Mouse (Mus musculus) lung, postnatal 0 days (tissue): Measurements from ENCODE around the gene Defa2. TPM values are rescaled to one million over a fixed set of nuclear protein-coding genes. Genes with fewer than 3 reads are reported as not detected.
"Not testable (repeated sequence)": the region's sequence is repeated elsewhere in the genome, so short reads cannot be mapped to it uniquely, and the experiment has no call there.

Experiments used
- ATAC-seq: fragments of 200-750 bp; cut with Nextera tagmentation; 2 replicates; pipeline ENCODE4 v1.8.0; 2017; ENCODE audit warnings: moderate library complexity
- DNase-seq: peaks from one replicate; pipeline ENCODE4 v3.0.0-alpha.2; 2016; ENCODE audit warnings: low spot score
- H3K27ac ChIP-seq: fragments of 300-500 bp; sonication (generic); 2 replicates; pipeline ENCODE4 v1.5.1; 2014; ENCODE audit warnings: antibody characterized with exemption, mild to moderate bottlenecking, low read length, mixed read lengths
- H3K27me3 ChIP-seq: fragments of 300-500 bp; sonication (generic); replicated peaks from 2 replicates; pipeline ENCODE4 v1.6.1; 2014; ENCODE audit warnings: low read length, mixed read lengths; ENCODE audit not compliant: insufficient read depth
- H3K36me3 ChIP-seq: fragments of 300-500 bp; sonication (generic); 2 replicates; pipeline ENCODE4 v1.6.1; 2014; ENCODE audit warnings: low read length, mixed read lengths; ENCODE audit not compliant: insufficient read depth
- H3K4me1 ChIP-seq: fragments of 300-500 bp; sonication (generic); 2 replicates; pipeline ENCODE4 v1.6.1; 2014; ENCODE audit warnings: antibody characterized with exemption, low read depth, low read length, mixed read lengths; ENCODE audit not compliant: insufficient read depth
- H3K4me2 ChIP-seq: fragments of 300-500 bp; sonication (generic); replicated peaks from 2 replicates; pipeline ENCODE4 v1.6.1; 2014; ENCODE audit warnings: low read depth, mild to moderate bottlenecking, low read length, moderate library complexity, mixed read lengths
- H3K4me3 ChIP-seq: fragments of 300-500 bp; sonication (generic); 2 replicates; pipeline ENCODE4 v1.5.1; 2014; ENCODE audit warnings: low read depth, low read length
- H3K9ac ChIP-seq: fragments of 300-500 bp; sonication (generic); replicated peaks from 2 replicates; pipeline ENCODE4 v1.6.1; 2014; ENCODE audit warnings: low read depth, mild to moderate bottlenecking
- H3K9me3 ChIP-seq: fragments of 300-500 bp; sonication (generic); 2 replicates; pipeline ENCODE4 v1.6.1; 2016; ENCODE audit warnings: low read length, mixed read lengths
- WGBS: fragments of 180-500 bp; shearing (Covaris S2); extraction: QIAGEN DNeasy Blood & Tissue Kit; methylation state at CpG from one replicate; pipeline ENCODE4 v1.1.7; 2014; 5-methylcytosine and 5-hydroxymethylcytosine counted together
- polyA plus RNA-seq: library from polyadenylated mRNA; unstranded; fragments of >200 nt; fragmentation: Nextera tagmentation; extraction: Ambion mirVana; gene quantifications from 2 replicates; pipeline ENCODE4 v1.2.1, GENCODE M21; 2015

Defa2 gene
- polyA plus RNA-seq: not detected in 2 replicates

GRCm38 (mm10) chr8:21378215-21378614 lies at the start of gene Defa2:
Gene Defa2, plus strand, starts transcription at chr8:21378515.
- not testable (repeated sequence) for ATAC-seq, H3K27ac ChIP-seq, H3K4me3 ChIP-seq, H3K4me1 ChIP-seq, H3K9ac ChIP-seq, DNase-seq, H3K27me3 ChIP-seq, H3K4me2 ChIP-seq, H3K36me3 ChIP-seq, H3K9me3 ChIP-seq
- no CpG with 5 or more reads among the region's 2 CpGs for WGBS

DNA sequence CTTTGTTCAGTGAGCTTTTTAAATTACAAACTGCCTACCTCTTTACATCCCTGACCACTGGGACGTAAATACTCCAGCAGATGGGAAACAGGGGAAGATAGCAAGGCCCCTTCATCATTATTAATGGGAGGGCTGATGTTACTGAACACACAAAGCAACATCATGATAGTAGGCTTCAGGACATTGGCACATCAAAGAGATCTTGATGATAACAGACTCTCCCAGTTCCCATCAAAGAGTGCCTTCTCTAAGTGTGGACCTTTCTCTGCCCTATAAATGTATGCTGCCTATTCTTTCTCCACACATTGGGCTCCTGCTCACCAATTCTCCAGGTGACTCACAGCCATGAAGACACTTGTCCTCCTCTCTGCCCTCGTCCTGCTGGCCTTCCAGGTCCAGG lies 13.2 kb downstream of the Defa2 start, which contains the start of gene Defa33:
Defa33 (plus strand) TSS at position 301 of the 400 bp plus-strand sequence.
- ATAC-seq, DNase-seq, H3K4me3 ChIP-seq, H3K9me3 ChIP-seq, H3K9ac ChIP-seq, H3K27ac ChIP-seq, H3K4me2 ChIP-seq, H3K27me3 ChIP-seq, H3K4me1 ChIP-seq, H3K36me3 ChIP-seq: not testable (repeated sequence)
- no CpG with 5 or more reads among the region's 2 CpGs for WGBS

DNA sequence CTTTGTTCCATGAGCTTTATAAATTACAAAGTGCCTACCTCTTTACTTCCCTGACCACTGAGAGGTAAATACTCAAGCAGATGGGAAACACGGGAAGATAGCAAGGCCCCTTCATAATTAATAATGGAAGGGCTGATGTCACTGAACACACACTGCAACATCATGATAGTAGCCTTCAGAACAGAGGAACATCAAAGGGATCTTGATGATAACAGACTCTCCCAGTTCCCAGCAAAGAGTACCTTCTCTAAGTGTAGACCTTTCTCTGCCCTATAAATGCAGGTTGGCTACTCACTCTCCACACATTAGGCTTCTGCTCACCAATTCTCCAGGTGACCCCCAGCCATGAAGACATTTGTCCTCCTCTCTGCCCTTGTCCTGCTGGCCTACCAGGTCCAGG lies 48.8 kb downstream of the Defa2 start, which contains the start of gene Defa36:
Defa36 (plus strand) TSS at position 301 of the 400 bp plus-strand sequence.
- not testable (repeated sequence) for H3K9ac ChIP-seq, H3K4me3 ChIP-seq, H3K27me3 ChIP-seq, DNase-seq, H3K9me3 ChIP-seq, H3K36me3 ChIP-seq, H3K4me2 ChIP-seq, ATAC-seq, H3K27ac ChIP-seq, H3K4me1 ChIP-seq
- WGBS: no CpG with 5 or more reads among the region's 1 CpGs

Other genes starting within 250 kb of the Defa2 start
- not detected in 2 replicates for gene Defa30, start 243.9 kb upstream of the Defa2 start, polyA plus RNA-seq
- not detected in 2 replicates for gene Defa22, start 216.2 kb upstream of the Defa2 start, polyA plus RNA-seq
- gene Defa31, start 186.9 kb upstream of the Defa2 start, polyA plus RNA-seq: not detected in 2 replicates
- not detected in 2 replicates for gene Gm15293, start 177.0 kb upstream of the Defa2 start, polyA plus RNA-seq
- gene Gm15292, start 128.8 kb upstream of the Defa2 start, polyA plus RNA-seq: not detected in 2 replicates
- gene Defa27, start 63.0 kb upstream of the Defa2 start, polyA plus RNA-seq: not detected in 2 replicates
- gene Defa29, start 51.5 kb upstream of the Defa2 start, polyA plus RNA-seq: not detected in 2 replicates
- gene Defa33, start 13.3 kb downstream of the Defa2 start, polyA plus RNA-seq: not detected in 2 replicates
- not detected in 2 replicates for gene Defa36, start 48.9 kb downstream of the Defa2 start, polyA plus RNA-seq
- not detected in 2 replicates for gene Gm7849, start 78.0 kb downstream of the Defa2 start, polyA plus RNA-seq
- gene Defa20, start 130.7 kb downstream of the Defa2 start, polyA plus RNA-seq: not detected in 2 replicates
- gene Defa32, start 150.5 kb downstream of the Defa2 start, polyA plus RNA-seq: not detected in 2 replicates
- not detected in 2 replicates for gene Defa37, start 186.9 kb downstream of the Defa2 start, polyA plus RNA-seq
- gene Defa28, start 204.5 kb downstream of the Defa2 start, polyA plus RNA-seq: not detected in 2 replicates
- not detected in 2 replicates for gene Gm7861, start 216.0 kb downstream of the Defa2 start, polyA plus RNA-seq
- not detected in 2 replicates for gene Defa26, start 239.7 kb downstream of the Defa2 start, polyA plus RNA-seq